Mouse (Mus musculus): ENCODE data around the gene Ankrd6. TPM values are rescaled to one million over a fixed set of nuclear protein-coding genes. Genes with fewer than 3 reads are reported as not detected.

Ankrd6 gene
- polyA plus RNA-seq, 1 experiment from 2014 or later, result 3.0 TPM

DNA sequence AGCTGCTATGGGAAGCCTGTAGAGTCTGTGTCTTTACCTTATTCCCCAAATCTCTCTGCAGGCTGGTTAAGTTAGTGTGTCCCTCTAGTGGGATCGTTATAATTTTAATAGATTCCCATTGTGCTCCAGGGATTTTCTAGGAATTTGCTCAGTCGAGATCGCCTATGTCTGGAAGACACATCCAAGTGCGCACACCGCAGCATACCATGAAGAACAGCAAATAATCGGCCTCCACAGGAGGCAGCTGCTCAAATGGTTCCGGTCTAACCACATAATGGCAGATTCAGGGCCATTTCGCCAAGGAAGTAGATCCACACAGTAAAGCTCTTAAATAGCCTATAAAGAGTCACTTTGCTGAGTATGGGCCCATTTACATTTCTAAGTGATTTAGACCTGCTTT, 98.3 kb downstream of the Ankrd6 start:
- no peak overlapping the region for H3K4me3 ChIP-seq (ENCODE audit: low read depth, low read length)
- no peak overlapping the region for H3K27ac ChIP-seq (ENCODE audit: low read depth, low read length)
- no peak for ATAC-seq (replicated peaks; ENCODE audit: low FRiP score)
- H3K9ac ChIP-seq (ENCODE audit: low read depth, low read length), result no peak overlapping the region
- no peaks in the 10 kb centered on the region for H3K9me3 ChIP-seq (ENCODE audit: control insufficient read depth, low read length)
- no peaks in the 10 kb centered on the region for H3K4me1 ChIP-seq (replicated peaks; ENCODE audit: control insufficient read depth, insufficient read depth, low read length)
- no peaks in the 10 kb centered on the region for H3K27me3 ChIP-seq (replicated peaks; ENCODE audit: control insufficient read depth, insufficient read depth, low read length)
- DNase-seq (ENCODE audit: low spot score), result no peak
- no peaks in the 10 kb centered on the region for H3K36me3 ChIP-seq (ENCODE audit: control insufficient read depth, insufficient read depth, low read length)
- WGBS, result 91% methylated on average over 8 of the region's 8 CpGs
- no peak overlapping the region for H3K4me2 ChIP-seq

GRCm38 (mm10) chr4:32838401-32838800, 112.2 kb downstream of the Ankrd6 start:
- no peak for ATAC-seq (replicated peaks; ENCODE audit: low FRiP score)

DNA sequence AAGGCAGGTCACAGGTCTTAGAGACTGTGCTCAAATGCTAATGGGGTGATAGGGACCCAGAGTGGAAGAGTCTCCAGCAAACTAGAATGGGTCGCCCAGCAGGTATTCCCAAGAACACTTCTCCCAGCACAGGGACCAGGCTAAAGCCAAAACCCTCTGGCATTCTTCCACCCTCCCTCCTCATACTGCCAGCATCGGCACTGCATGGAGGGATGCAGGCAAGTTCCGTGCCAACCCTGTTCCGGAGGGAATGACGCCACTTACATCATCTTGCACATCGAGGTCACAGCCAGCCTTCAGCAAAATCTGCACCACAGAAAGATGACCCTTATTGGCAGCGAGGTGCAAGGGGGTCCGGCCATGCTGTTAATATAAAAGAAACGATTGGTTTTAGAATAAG, 114.6 kb downstream of the Ankrd6 start:
- H3K27ac ChIP-seq (ENCODE audit: low read depth, low read length), result no peak overlapping the region
- H3K9me3 ChIP-seq (ENCODE audit: control insufficient read depth, low read length), result no peaks in the 10 kb centered on the region
- no peaks in the 10 kb centered on the region for H3K27me3 ChIP-seq (replicated peaks; ENCODE audit: control insufficient read depth, insufficient read depth, low read length)
- H3K9ac ChIP-seq (ENCODE audit: low read depth, low read length), result no peak overlapping the region
- no peaks in the 10 kb centered on the region for H3K36me3 ChIP-seq (ENCODE audit: control insufficient read depth, insufficient read depth, low read length)
- DNase-seq (ENCODE audit: low spot score) (no peak), ATAC-seq (replicated peaks; ENCODE audit: low FRiP score) (no peak)
- H3K4me3 ChIP-seq (ENCODE audit: low read depth, low read length), result no peak overlapping the region
- no peaks in the 10 kb centered on the region for H3K4me1 ChIP-seq (replicated peaks; ENCODE audit: control insufficient read depth, insufficient read depth, low read length)
- WGBS, result 87% methylated on average over 9 of the region's 9 CpGs
- no peak overlapping the region for H3K4me2 ChIP-seq

More at GRCm38 (mm10) chr4:32838401-32838800, 112.2 kb downstream of the Ankrd6 start:
- 84% methylated on average over 3 of the region's 3 CpGs for WGBS
- Histone ChIP-seq H3K36me3 (ENCODE audit: control insufficient read depth, insufficient read depth, low read length) (no peaks in the 10 kb centered on the region), H3K4me1 (replicated peaks; ENCODE audit: control insufficient read depth, insufficient read depth, low read length) (no peaks in the 10 kb centered on the region), H3K27me3 (replicated peaks; ENCODE audit: control insufficient read depth, insufficient read depth, low read length) (no peaks in the 10 kb centered on the region), H3K9me3 (ENCODE audit: control insufficient read depth, low read length) (no peaks in the 10 kb centered on the region), H3K9ac (ENCODE audit: low read depth, low read length) (no peak overlapping the region), H3K4me3 (ENCODE audit: low read depth, low read length) (no peak overlapping the region), H3K4me2 (no peak overlapping the region), H3K27ac (ENCODE audit: low read depth, low read length) (no peak overlapping the region)
- DNase-seq (ENCODE audit: low spot score), result no peak

- no peak overlapping the region for H3K27ac ChIP-seq (ENCODE audit: low read depth, low read length)
- no peaks in the 10 kb centered on the region; the same call in 1 of the 2 replicates for H3K4me1 ChIP-seq (replicated peaks; ENCODE audit: control insufficient read depth, insufficient read depth, low read length)
- H3K36me3 ChIP-seq (ENCODE audit: control insufficient read depth, insufficient read depth, low read length), result no peaks in the 10 kb centered on the region
- DNase-seq (ENCODE audit: low spot score) (no peak), ATAC-seq (replicated peaks; ENCODE audit: low FRiP score) (no peak)
- no peak overlapping the region for H3K9ac ChIP-seq (ENCODE audit: low read depth, low read length)
- H3K9me3 ChIP-seq (ENCODE audit: control insufficient read depth, low read length), result no peaks in the 10 kb centered on the region
- WGBS, result 77% methylated on average over 3 of the region's 3 CpGs
- H3K27me3 ChIP-seq (replicated peaks; ENCODE audit: control insufficient read depth, insufficient read depth, low read length), result no peaks in the 10 kb centered on the region
- no peak overlapping the region for H3K4me3 ChIP-seq (ENCODE audit: low read depth, low read length)
- peak overlapping the region; percentile 51; the same call in 1 of the 2 replicates for H3K4me2 ChIP-seq
These were observed 116.1 kb downstream of the Ankrd6 start for GRCm38 (mm10) chr4:32834541-32834940.

GRCm38 (mm10) chr4:32833494-32834282, 117.0 kb downstream of the Ankrd6 start:
- Histone ChIP-seq H3K4me3 (ENCODE audit: low read depth, low read length) (peak overlapping the region; percentile 18; the same call in 1 of the 2 replicates), H3K4me2 (peak overlapping the region; percentile 51), H3K27ac (ENCODE audit: low read depth, low read length) (no peak overlapping the region), H3K9me3 (ENCODE audit: control insufficient read depth, low read length) (no peaks in the 10 kb centered on the region), H3K4me1 (replicated peaks; ENCODE audit: control insufficient read depth, insufficient read depth, low read length) (peaks cover 8% of the 10 kb centered on the region), H3K27me3 (replicated peaks; ENCODE audit: control insufficient read depth, insufficient read depth, low read length) (no peaks in the 10 kb centered on the region), H3K36me3 (ENCODE audit: control insufficient read depth, insufficient read depth, low read length) (no peaks in the 10 kb centered on the region), H3K9ac (ENCODE audit: low read depth, low read length) (peak overlapping the region; percentile 46)
- WGBS, result 43% methylated on average over 17 of the region's 17 CpGs
- DNase-seq (ENCODE audit: low spot score), result no peak
- peak; percentile 47; the same call in 1 of the 2 replicates for ATAC-seq (replicated peaks; ENCODE audit: low FRiP score)

DNA sequence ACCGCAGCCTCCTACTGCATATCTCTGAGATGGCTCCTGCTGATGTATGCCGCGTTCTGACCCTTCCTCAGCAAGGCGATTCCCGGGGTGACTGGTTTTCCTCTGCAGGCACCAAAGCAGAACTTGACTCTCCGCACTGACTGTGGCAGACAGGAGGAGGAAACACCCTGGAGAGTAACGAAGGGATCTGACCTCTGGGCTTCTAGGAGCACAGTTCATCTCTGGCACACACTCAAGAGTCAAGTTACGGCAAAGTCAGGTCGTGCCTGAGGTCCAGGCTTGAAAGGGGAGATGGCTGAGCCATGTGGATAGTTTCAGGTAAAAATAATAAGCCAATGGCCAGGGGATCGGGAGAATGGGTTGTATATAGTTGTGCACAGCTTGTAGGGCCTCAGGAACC, 121.3 kb downstream of the Ankrd6 start:
- H3K4me3 ChIP-seq (ENCODE audit: low read depth, low read length), result no peak overlapping the region
- H3K36me3 ChIP-seq (ENCODE audit: control insufficient read depth, insufficient read depth, low read length), result no peaks in the 10 kb centered on the region
- H3K27me3 ChIP-seq (replicated peaks; ENCODE audit: control insufficient read depth, insufficient read depth, low read length), result no peaks in the 10 kb centered on the region
- peaks cover 18% of the 10 kb centered on the region for H3K4me1 ChIP-seq (replicated peaks; ENCODE audit: control insufficient read depth, insufficient read depth, low read length)
- ATAC-seq (replicated peaks; ENCODE audit: low FRiP score) (no peak), DNase-seq (ENCODE audit: low spot score) (no peak)
- H3K27ac ChIP-seq (ENCODE audit: low read depth, low read length), result no peak overlapping the region
- H3K9ac ChIP-seq (ENCODE audit: low read depth, low read length), result no peak overlapping the region
- no peaks in the 10 kb centered on the region for H3K9me3 ChIP-seq (ENCODE audit: control insufficient read depth, low read length)
- H3K4me2 ChIP-seq, result no peak overlapping the region
- WGBS, result 54% methylated on average over 10 of the region's 10 CpGs

GRCm38 (mm10) chr4:32828385-32829077, 122.1 kb downstream of the Ankrd6 start:
- Histone ChIP-seq H3K4me1 (replicated peaks; ENCODE audit: control insufficient read depth, insufficient read depth, low read length) (peaks cover 18% of the 10 kb centered on the region), H3K4me2 (peak overlapping the region; percentile 47), H3K4me3 (ENCODE audit: low read depth, low read length) (no peak overlapping the region), H3K9ac (ENCODE audit: low read depth, low read length) (no peak overlapping the region), H3K36me3 (ENCODE audit: control insufficient read depth, insufficient read depth, low read length) (no peaks in the 10 kb centered on the region), H3K27me3 (replicated peaks; ENCODE audit: control insufficient read depth, insufficient read depth, low read length) (no peaks in the 10 kb centered on the region), H3K9me3 (ENCODE audit: control insufficient read depth, low read length) (no peaks in the 10 kb centered on the region), H3K27ac (ENCODE audit: low read depth, low read length) (no peak overlapping the region)
- ATAC-seq (replicated peaks; ENCODE audit: low FRiP score) (peak; percentile 82), DNase-seq (ENCODE audit: low spot score) (no peak)
- 57% methylated on average over 10 of the region's 10 CpGs for WGBS

DNA sequence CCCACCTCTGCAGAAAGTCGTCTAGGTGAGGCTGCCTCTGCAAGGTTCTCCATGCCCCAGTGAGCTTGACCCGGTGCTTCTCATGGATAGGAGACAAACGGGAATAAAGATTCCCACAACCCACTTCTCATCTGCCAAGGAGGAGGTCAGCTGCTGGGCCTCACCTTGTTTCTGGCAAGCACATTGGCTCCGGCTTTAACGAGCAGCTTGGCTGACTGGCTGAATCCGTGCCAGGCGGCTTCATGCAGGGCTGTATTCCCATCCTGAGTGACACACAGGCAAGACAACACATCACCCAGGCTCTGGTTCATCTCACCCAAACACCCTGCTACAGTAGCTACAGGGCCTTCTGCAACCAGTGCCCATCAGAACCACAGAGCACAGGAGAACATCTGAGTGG, 123.7 kb downstream of the Ankrd6 start:
- no peak for DNase-seq (ENCODE audit: low spot score)

More for the DNA sequence above, 123.7 kb downstream of the Ankrd6 start:
- 74% methylated on average over 7 of the region's 7 CpGs for WGBS
- H3K4me3 ChIP-seq (ENCODE audit: low read depth, low read length), result no peak overlapping the region
- ATAC-seq (replicated peaks; ENCODE audit: low FRiP score), result no peak
- H3K9me3 ChIP-seq (ENCODE audit: control insufficient read depth, low read length), result no peaks in the 10 kb centered on the region
- no peak overlapping the region for H3K27ac ChIP-seq (ENCODE audit: low read depth, low read length)
- peaks cover 18% of the 10 kb centered on the region for H3K4me1 ChIP-seq (replicated peaks; ENCODE audit: control insufficient read depth, insufficient read depth, low read length)
- no peaks in the 10 kb centered on the region for H3K36me3 ChIP-seq (ENCODE audit: control insufficient read depth, insufficient read depth, low read length)
- H3K4me2 ChIP-seq, result no peak overlapping the region
- H3K27me3 ChIP-seq (replicated peaks; ENCODE audit: control insufficient read depth, insufficient read depth, low read length), result no peaks in the 10 kb centered on the region
- H3K9ac ChIP-seq (ENCODE audit: low read depth, low read length), result no peak overlapping the region

Measured in liver, embryonic 11.5 days (tissue).